Mouse (Mus musculus) embryonic facial prominence, embryonic 12.5 days (tissue): ENCODE measurements around the gene Capzb. TPM values are rescaled to one million over a fixed set of nuclear protein-coding genes. Genes with fewer than 3 reads are reported as not detected.

Experiments
- ATAC-seq: fragments of 200-750 bp; cut with Nextera tagmentation; 2 replicates; pipeline ENCODE4 v1.8.0; 2017; ENCODE audit not compliant: insufficient number of reproducible peaks, insufficient read depth, low FRiP score, low TSS enrichment
- H3K27ac ChIP-seq: fragments of 300-500 bp; sonication (generic); 2 replicates; pipeline ENCODE4 v1.5.1; 2016; ENCODE audit warnings: mild to moderate bottlenecking
- H3K27me3 ChIP-seq: fragments of 300-500 bp; sonication (generic); 2 replicates; pipeline ENCODE4 v1.6.1; 2016; ENCODE audit warnings: mild to moderate bottlenecking, moderate library complexity
- H3K36me3 ChIP-seq: fragments of 300-500 bp; sonication (generic); 2 replicates; pipeline ENCODE4 v1.6.1; 2016; ENCODE audit warnings: mild to moderate bottlenecking
- H3K4me1 ChIP-seq: fragments of 300-500 bp; sonication (generic); 2 replicates; pipeline ENCODE4 v1.6.1; 2016
- H3K4me2 ChIP-seq: fragments of 300-500 bp; sonication (generic); replicated peaks from 2 replicates; pipeline ENCODE4 v1.6.1; 2016; ENCODE audit warnings: mild to moderate bottlenecking, moderate library complexity
- H3K4me3 ChIP-seq: fragments of 300-500 bp; sonication (generic); 2 replicates; pipeline ENCODE4 v1.5.1; 2016; ENCODE audit warnings: mild to moderate bottlenecking
- H3K9ac ChIP-seq: fragments of 300-500 bp; sonication (generic); 2 replicates; pipeline ENCODE4 v1.6.1; 2016; ENCODE audit warnings: mild to moderate bottlenecking, moderate library complexity
- H3K9me3 ChIP-seq: fragments of 300-500 bp; sonication (generic); 2 replicates; pipeline ENCODE4 v1.6.1; 2016; ENCODE audit warnings: mild to moderate bottlenecking, moderate library complexity
- WGBS: fragments of 180-500 bp; shearing (Covaris S2); methylation state at CpG from one replicate; pipeline ENCODE4 v1.1.7; 2016; 5-methylcytosine and 5-hydroxymethylcytosine counted together
- polyA plus RNA-seq: library from polyadenylated mRNA; unstranded; fragments of >200 nt; fragmentation: Nextera tagmentation; extraction: Ambion mirVana; gene quantifications from 2 replicates; pipeline ENCODE4 v1.2.1, GENCODE M21; 2016

The Capzb gene
- polyA plus RNA-seq, 1 experiment from 2014 or later, result 415 TPM

GRCm38 (mm10) chr4:139258621-139259301 is 66.1 kb downstream of the Capzb start:
- H3K36me3 ChIP-seq, result peaks cover 48% of the 10 kb centered on the region
- H3K4me1 ChIP-seq, result peaks cover 72% of the 10 kb centered on the region
- H3K4me2 ChIP-seq, result no peak overlapping the region
- peak; percentile 76 for ATAC-seq
- H3K9me3 ChIP-seq, result no peaks in the 10 kb centered on the region
- no peaks in the 10 kb centered on the region for H3K27me3 ChIP-seq
- no peak overlapping the region for H3K4me3 ChIP-seq
- WGBS, result 51% methylated on average over 6 of the region's 6 CpGs
- peak overlapping the region; percentile 98 for H3K27ac ChIP-seq
- no peak overlapping the region for H3K9ac ChIP-seq

DNA sequence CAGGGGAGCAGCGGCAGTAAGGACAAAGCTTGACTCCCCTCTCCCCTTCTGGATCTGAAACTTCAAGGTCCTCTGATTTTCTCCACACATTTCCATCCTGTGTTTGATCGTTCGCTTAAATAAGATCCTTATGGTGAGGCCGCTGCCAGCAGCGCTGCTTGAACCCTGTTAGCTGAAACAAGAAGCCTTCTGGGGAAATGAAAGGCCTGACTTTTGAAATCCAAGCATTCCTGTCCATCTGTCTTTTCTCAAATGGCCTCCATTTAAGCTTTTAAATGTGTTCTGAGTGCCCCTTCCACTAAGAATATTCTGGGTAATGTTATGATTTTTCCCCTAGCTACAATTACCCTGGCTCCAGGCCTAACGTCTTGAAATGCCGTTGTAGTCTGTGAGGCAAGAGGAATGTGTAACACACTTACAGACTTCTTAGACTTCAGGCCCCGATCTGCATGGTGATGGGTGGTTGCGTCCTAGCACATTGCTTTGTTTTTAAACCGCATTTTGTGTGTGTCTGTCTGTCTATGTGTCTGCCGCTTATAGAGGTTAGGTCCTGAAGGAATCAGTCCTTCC is 66.7 kb downstream of the Capzb start:
- Histone ChIP-seq H3K27me3 (no peaks in the 10 kb centered on the region), H3K4me3 (no peak overlapping the region), H3K4me2 (0 out of 2 replicates have a peak overlapping the region, but pooled peaks have one; percentile 11), H3K36me3 (peaks cover 54% of the 10 kb centered on the region), H3K27ac (peak overlapping the region; percentile 98), H3K9ac (no peak overlapping the region), H3K4me1 (peaks cover 66% of the 10 kb centered on the region), H3K9me3 (no peaks in the 10 kb centered on the region)
- peak; percentile 79 for ATAC-seq
- 37% methylated on average over 11 of the region's 11 CpGs for WGBS

DNA sequence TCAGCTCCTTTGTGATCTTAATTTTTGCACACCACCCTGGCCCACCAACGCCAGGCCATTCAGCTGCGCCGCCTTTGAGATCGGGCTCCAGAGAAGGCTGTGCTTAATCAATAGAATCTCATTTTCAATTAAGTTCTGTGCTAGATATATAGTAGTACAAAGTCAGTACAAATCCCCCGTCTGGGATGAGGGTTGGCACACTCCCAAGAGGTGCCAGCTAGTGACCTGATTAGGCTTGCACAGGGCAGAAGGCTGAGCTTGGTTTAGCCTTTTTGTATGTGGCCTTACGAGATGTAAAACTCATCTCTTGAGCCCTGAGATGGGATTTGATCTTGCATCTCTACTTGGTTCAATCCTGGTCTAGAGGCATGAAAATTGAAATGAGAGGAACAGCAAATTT is 70.3 kb downstream of the Capzb start:
- no peak overlapping the region for H3K9ac ChIP-seq
- ATAC-seq, result no peak
- no peaks in the 10 kb centered on the region for H3K27me3 ChIP-seq
- no peak overlapping the region for H3K4me3 ChIP-seq
- no peak overlapping the region for H3K4me2 ChIP-seq
- H3K9me3 ChIP-seq, result no peaks in the 10 kb centered on the region
- H3K27ac ChIP-seq, result 0 out of 2 replicates have a peak overlapping the region, but pooled peaks have one; percentile 9
- H3K4me1 ChIP-seq, result peaks cover 69% of the 10 kb centered on the region
- peaks cover 53% of the 10 kb centered on the region for H3K36me3 ChIP-seq
- 84% methylated on average over 6 of the region's 6 CpGs for WGBS

GRCm38 (mm10) chr4:139265783-139266499 is 73.2 kb downstream of the Capzb start:
- H3K9me3 ChIP-seq, result no peaks in the 10 kb centered on the region
- no peak overlapping the region for H3K4me3 ChIP-seq
- no peak overlapping the region for H3K9ac ChIP-seq
- no peaks in the 10 kb centered on the region for H3K27me3 ChIP-seq
- peaks cover 43% of the 10 kb centered on the region for H3K36me3 ChIP-seq
- no peak overlapping the region for H3K4me2 ChIP-seq
- WGBS, result 67% methylated on average over 13 of the region's 13 CpGs
- peaks cover 62% of the 10 kb centered on the region for H3K4me1 ChIP-seq
- peak overlapping the region; percentile 88 for H3K27ac ChIP-seq
- ATAC-seq, result no peak

- Histone ChIP-seq H3K4me2 (no peak overlapping the region), H3K9me3 (no peaks in the 10 kb centered on the region), H3K4me3 (no peak overlapping the region), H3K4me1 (peaks cover 59% of the 10 kb centered on the region), H3K36me3 (peaks cover 38% of the 10 kb centered on the region), H3K9ac (no peak overlapping the region), H3K27ac (peak overlapping the region; percentile 88), H3K27me3 (no peaks in the 10 kb centered on the region)
- ATAC-seq, result no peak
- 19% methylated on average over 7 of the region's 7 CpGs for WGBS
Measured at GRCm38 (mm10) chr4:139266500-139266865, 73.8 kb downstream of the Capzb start.

DNA sequence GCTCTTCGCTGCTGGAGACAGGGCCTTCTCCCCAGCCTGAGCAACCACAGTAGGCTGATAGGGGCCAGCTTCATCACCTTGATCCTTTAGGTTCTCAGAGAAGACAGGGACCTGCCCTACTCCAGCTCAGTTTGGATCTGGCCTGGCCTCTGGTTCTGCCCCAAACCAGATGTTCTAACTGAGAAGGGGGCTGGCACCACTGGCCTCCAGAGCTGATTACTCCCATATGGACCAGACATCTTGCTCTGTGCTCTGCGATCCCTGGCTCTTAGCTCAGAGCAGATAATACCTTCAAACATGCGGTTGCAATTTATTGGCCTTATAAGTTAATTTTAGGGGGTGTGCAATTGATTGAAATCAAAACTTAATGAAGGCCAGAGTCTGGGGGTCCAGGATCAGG is 74.6 kb downstream of the Capzb start:
- no peaks in the 10 kb centered on the region for H3K9me3 ChIP-seq
- ATAC-seq, result peak; percentile 57; the same call in 1 of the 2 replicates
- H3K9ac ChIP-seq, result no peak overlapping the region
- 32% methylated on average over 3 of the region's 3 CpGs for WGBS
- H3K4me2 ChIP-seq, result no peak overlapping the region; the same call in 1 of the 2 replicates
- peaks cover 30% of the 10 kb centered on the region for H3K36me3 ChIP-seq
- no peaks in the 10 kb centered on the region for H3K27me3 ChIP-seq
- no peak overlapping the region for H3K4me3 ChIP-seq
- peak overlapping the region; percentile 88 for H3K27ac ChIP-seq
- H3K4me1 ChIP-seq, result peaks cover 57% of the 10 kb centered on the region

GRCm38 (mm10) chr4:139268242-139268641 is 75.5 kb downstream of the Capzb start:
- Histone ChIP-seq H3K9ac (no peak overlapping the region), H3K27me3 (no peaks in the 10 kb centered on the region), H3K4me2 (no peak overlapping the region), H3K27ac (peak overlapping the region; percentile 88), H3K4me3 (no peak overlapping the region), H3K36me3 (peaks cover 26% of the 10 kb centered on the region), H3K4me1 (peaks cover 57% of the 10 kb centered on the region), H3K9me3 (no peaks in the 10 kb centered on the region)
- ATAC-seq, result no peak
- WGBS, result 74% methylated on average over 1 of the region's 1 CpGs

GRCm38 (mm10) chr4:139270168-139270567 is 77.5 kb downstream of the Capzb start:
- 58% methylated on average over 3 of the region's 3 CpGs for WGBS
- peak overlapping the region; percentile 88 for H3K27ac ChIP-seq
- H3K4me3 ChIP-seq, result no peak overlapping the region
- H3K4me1 ChIP-seq, result peaks cover 58% of the 10 kb centered on the region
- no peaks in the 10 kb centered on the region for H3K27me3 ChIP-seq
- H3K9me3 ChIP-seq, result no peaks in the 10 kb centered on the region
- H3K4me2 ChIP-seq, result no peak overlapping the region
- peaks cover 18% of the 10 kb centered on the region for H3K36me3 ChIP-seq
- no peak for ATAC-seq
- H3K9ac ChIP-seq, result no peak overlapping the region

GRCm38 (mm10) chr4:139271562-139271961 is 78.9 kb downstream of the Capzb start:
- peaks cover 56% of the 10 kb centered on the region for H3K4me1 ChIP-seq
- peaks cover 19% of the 10 kb centered on the region for H3K36me3 ChIP-seq
- ATAC-seq, result no peak
- no peak overlapping the region for H3K4me3 ChIP-seq
- no peaks in the 10 kb centered on the region for H3K9me3 ChIP-seq
- no peaks in the 10 kb centered on the region for H3K27me3 ChIP-seq
- H3K9ac ChIP-seq, result no peak overlapping the region
- WGBS, result 69% methylated on average over 9 of the region's 9 CpGs
- H3K27ac ChIP-seq, result 0 out of 2 replicates have a peak overlapping the region, but pooled peaks have one; percentile 13
- no peak overlapping the region for H3K4me2 ChIP-seq

DNA sequence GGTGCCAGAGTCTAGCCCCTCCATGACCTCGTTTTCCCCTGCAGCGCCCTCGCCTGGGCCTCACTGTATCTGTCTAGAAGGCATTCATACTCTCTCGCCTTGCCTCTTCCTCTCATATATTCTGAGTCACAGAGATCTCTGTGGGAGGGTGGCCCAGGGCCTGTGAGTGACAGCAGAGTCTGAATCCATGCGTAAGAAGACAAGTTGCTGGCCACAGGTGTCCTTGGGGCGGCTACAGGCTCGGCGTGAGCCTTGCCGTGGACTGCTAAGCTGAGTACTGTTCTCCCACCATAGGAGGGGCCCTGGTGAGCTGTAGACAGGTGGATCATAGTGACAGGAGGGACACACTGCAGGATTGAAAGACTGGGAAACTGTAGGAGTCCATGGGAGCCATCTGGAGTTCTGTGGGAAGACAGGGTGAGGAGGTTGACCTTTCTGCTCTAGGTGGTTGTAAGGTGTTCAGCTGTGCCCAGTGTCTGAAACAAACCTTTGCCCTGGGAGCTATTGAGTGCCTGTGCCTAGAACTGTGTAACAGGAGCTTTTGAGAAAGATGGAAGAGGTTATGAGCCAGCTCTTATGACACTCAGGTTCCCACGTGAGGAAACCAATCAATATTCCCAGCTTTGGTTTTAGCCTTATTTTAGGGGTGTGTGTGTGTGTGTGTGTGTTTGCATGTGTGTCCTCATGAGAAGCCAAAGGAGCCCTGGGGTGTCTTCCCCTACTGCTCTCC is 80.4 kb downstream of the Capzb start:
- Histone ChIP-seq H3K36me3 (peaks cover 25% of the 10 kb centered on the region), H3K27me3 (no peaks in the 10 kb centered on the region), H3K27ac (no peak overlapping the region; the same call in 1 of the 2 replicates), H3K4me1 (peaks cover 53% of the 10 kb centered on the region), H3K4me2 (no peak overlapping the region), H3K9ac (no peak overlapping the region), H3K9me3 (no peaks in the 10 kb centered on the region), H3K4me3 (no peak overlapping the region)
- ATAC-seq, result no peak
- WGBS, result 90% methylated on average over 10 of the region's 10 CpGs

GRCm38 (mm10) chr4:139274573-139274972 is 81.9 kb downstream of the Capzb start:
- Histone ChIP-seq H3K27me3 (no peaks in the 10 kb centered on the region), H3K4me1 (peaks cover 40% of the 10 kb centered on the region), H3K9ac (no peak overlapping the region), H3K36me3 (peaks cover 25% of the 10 kb centered on the region), H3K9me3 (no peaks in the 10 kb centered on the region), H3K27ac (0 out of 2 replicates have a peak overlapping the region, but pooled peaks have one; percentile 9), H3K4me2 (no peak overlapping the region), H3K4me3 (no peak overlapping the region)
- no peak for ATAC-seq
- 89% methylated on average over 7 of the region's 7 CpGs for whole genome bisulfite sequencing
